Comparison of ENCODE assay signal across 33 mouse cellular contexts in genomic region chr7:82147151-82147550, GRCm38 (mm10).
"Had no signal": no experiment of that assay in that cellular context is flagged by ENCODE, and none has a peak within 500 bp of the region (broad histone marks: within the 10 kb centered on the region; RNA-seq: fewer than 3 reads in every experiment).

No protein-coding gene starts in this region.

- DNase-seq: heart, postnatal 10 days; heart, postnatal 14 days; heart, postnatal 36 days; heart, postnatal 4 days; kidney, adult 11 months; kidney, adult 18-20 months; kidney, adult 2 months; kidney, adult 8-10 months; kidney, adult 9 months; kidney, postnatal 10 days; kidney, postnatal 14 days; kidney, postnatal 36 days; kidney, postnatal 4 days; layer of hippocampus, adult 9-11 months; layer of hippocampus, postnatal 36 days had no signal

- H3K36me3 ChIP-seq: heart, embryonic 12.5 days; heart, embryonic 13.5 days; heart, embryonic 15.5 days; hindbrain, embryonic 10.5 days; hindbrain, embryonic 12.5 days; hindbrain, embryonic 13.5 days; hindbrain, embryonic 15.5 days; intestine, embryonic 15.5 days; kidney, embryonic 15.5 days had no signal

- ATAC-seq: hindbrain, embryonic 16.5 days; hindbrain, postnatal 0 days; inflammation-experienced regulatory T-cells, adult 6 months; intestine, embryonic 15.5 days; intestine, embryonic 16.5 days; intestine, postnatal 0 days had no signal

- H3K27ac ChIP-seq: heart, embryonic 13.5 days; heart, embryonic 15.5 days; hindbrain, embryonic 10.5 days; hindbrain, embryonic 12.5 days; hindbrain, embryonic 13.5 days; hindbrain, embryonic 14.5 days; hindbrain, embryonic 15.5 days; hindbrain, postnatal 0 days; intestine, embryonic 15.5 days; kidney, embryonic 15.5 days; kidney, postnatal 0 days; layer of hippocampus, adult 2 months; left cerebral cortex, adult 2 months had no signal

- H3K27me3 ChIP-seq: heart, embryonic 12.5 days; heart, embryonic 13.5 days; heart, embryonic 15.5 days; hindbrain, embryonic 12.5 days; hindbrain, embryonic 13.5 days; hindbrain, embryonic 15.5 days; intestine, embryonic 15.5 days; kidney, embryonic 15.5 days had no signal

- H3K4me3 ChIP-seq: heart, embryonic 12.5 days; heart, embryonic 13.5 days; heart, embryonic 15.5 days; hindbrain, embryonic 10.5 days; hindbrain, embryonic 12.5 days; hindbrain, embryonic 13.5 days; hindbrain, embryonic 15.5 days; intestine, embryonic 15.5 days; kidney, embryonic 15.5 days; layer of hippocampus, adult 2 months; left cerebral cortex, adult 2 months had no signal

- H3K4me1 ChIP-seq: heart, embryonic 12.5 days; heart, embryonic 13.5 days; heart, embryonic 15.5 days; hindbrain, embryonic 10.5 days; hindbrain, embryonic 12.5 days; hindbrain, embryonic 13.5 days; hindbrain, embryonic 15.5 days; intestine, embryonic 15.5 days; kidney, embryonic 15.5 days had no signal

- H3K9ac ChIP-seq: heart, embryonic 12.5 days; heart, embryonic 13.5 days; heart, embryonic 15.5 days; hindbrain, embryonic 12.5 days; hindbrain, embryonic 13.5 days; hindbrain, embryonic 14.5 days; hindbrain, embryonic 15.5 days; intestine, embryonic 15.5 days; kidney, embryonic 15.5 days had no signal

- H3K4me2 ChIP-seq: heart, embryonic 12.5 days; heart, embryonic 13.5 days; heart, embryonic 15.5 days; hindbrain, embryonic 12.5 days; hindbrain, embryonic 13.5 days; hindbrain, embryonic 14.5 days; hindbrain, embryonic 15.5 days; intestine, embryonic 15.5 days; kidney, embryonic 15.5 days had no signal

- H3K9me3 ChIP-seq: heart, embryonic 12.5 days; heart, embryonic 13.5 days; heart, embryonic 15.5 days; hindbrain, embryonic 10.5 days; hindbrain, embryonic 12.5 days; hindbrain, embryonic 13.5 days; hindbrain, embryonic 15.5 days; intestine, embryonic 15.5 days; kidney, embryonic 15.5 days had no signal
